Mouse (Mus musculus) layer of hippocampus, postnatal 10 days (tissue): Measurements from ENCODE around the gene Camk1g. TPM values are rescaled to one million over a fixed set of nuclear protein-coding genes. Genes with fewer than 3 reads are reported as not detected.

Experiments
- DNase-seq, 2 experiments: peaks; one replicate each; pipeline ENCODE4 v3.0.0; 2021; ENCODE audit warnings: low spot score in 2 of 2
- long read RNA-seq: library from polyadenylated mRNA; stranded (forward); transcript quantifications from one replicate; pipeline ENCODE4 v2.0.0, GENCODE M21; 2023
- total RNA-seq, 2 experiments: library from RNA; stranded (reverse); gene quantifications; 2 replicates each; pipeline ENCODE4 v1.2.3; 2021

Gene Camk1g
- total RNA-seq, result 10 to 100 TPM; 39.3 to 40.3 TPM
- long read RNA-seq, transcript Camk1g-201 (13 exons, 2,469 nt), result major isoform, 9 of 21 reads
- long read RNA-seq, partial matches to known transcripts, result 4 of 21 reads
- long read RNA-seq, other reads (novel, unspliced or antisense), result 8 of 21 reads

- DNase-seq, result peak in 1 of 2 experiments; percentile 64
Observed at GRCm38 (mm10) chr1:193370096-193370495, at the start of gene Camk1g. Gene Camk1g, minus strand, starts transcription at chr1:193370298.

GRCm38 (mm10) chr1:193419168-193419567, 49.1 kb upstream of the Camk1g start:
- no peak for DNase-seq

GRCm38 (mm10) chr1:193418656-193419055, 48.6 kb upstream of the Camk1g start:
- DNase-seq, result no peak

DNA sequence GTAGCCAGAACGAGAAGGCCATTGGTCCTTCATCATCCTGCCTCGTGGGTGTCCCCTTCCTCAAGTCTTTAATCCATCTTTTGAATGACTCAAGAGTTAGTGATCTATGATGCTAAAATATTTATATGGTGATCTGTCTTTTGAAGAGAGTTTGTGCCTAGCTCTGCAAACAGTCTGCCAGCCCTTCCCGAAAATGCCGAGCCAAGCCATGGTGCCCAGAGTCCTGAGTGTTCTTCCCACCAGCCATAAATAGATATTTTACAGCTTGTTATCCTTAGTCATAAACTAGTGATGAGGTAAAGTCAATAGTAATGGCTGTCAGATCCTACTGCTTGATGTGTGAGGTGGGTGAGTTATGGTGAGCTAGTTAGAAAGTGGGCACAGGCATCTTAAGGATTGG, 44.0 kb upstream of the Camk1g start:
- no peak for DNase-seq

GRCm38 (mm10) chr1:193413368-193414000, 43.4 kb upstream of the Camk1g start:
- DNase-seq, result no peak

DNA sequence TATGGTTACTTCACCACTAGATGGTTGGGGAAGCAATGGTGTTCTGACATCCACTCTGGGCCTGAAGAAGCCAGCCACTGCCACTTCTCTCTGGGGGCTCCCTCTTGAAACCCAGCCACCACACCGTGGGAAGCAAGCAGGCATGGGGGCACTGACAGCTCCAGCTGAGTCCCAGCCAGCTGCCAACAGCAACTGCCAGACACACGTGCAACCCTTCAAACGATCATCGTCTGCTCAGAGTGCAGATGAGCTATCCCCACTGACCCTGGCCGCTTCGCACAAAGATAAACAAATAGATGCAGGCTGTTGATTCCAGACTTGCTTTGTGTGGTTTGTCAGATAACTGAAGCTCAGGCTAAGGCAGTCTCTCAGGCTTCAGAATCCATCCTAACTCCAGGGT, 37.4 kb upstream of the Camk1g start:
- DNase-seq, result no peak

DNA sequence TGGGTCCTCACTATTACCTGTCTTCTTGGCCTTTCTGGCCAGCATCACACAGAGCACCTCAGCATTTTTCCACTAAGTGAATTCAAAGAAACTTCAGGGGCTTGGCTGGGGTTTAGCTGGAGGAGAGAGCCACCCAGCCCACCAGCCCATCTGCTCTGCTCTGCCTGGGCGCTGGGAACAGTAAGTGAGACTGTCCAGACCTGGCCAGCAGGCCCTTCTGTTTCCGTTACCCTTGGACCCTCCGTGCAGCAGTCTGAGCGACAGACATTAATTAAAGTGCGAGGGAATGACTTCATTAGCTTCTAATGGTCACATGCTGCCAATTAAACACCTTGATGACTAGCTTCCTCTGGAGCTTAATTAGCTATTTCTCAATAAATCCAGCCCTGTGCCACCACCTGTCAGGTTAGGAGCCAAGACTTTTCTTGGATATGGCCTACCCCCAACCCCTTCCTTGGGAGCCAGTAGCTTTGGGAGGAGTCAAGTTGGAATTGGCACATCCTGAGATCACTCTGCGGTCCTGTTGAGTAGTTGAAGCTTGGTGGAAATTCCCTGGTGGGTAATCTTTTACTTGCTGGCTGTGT, 36.1 kb upstream of the Camk1g start:
- no peak for DNase-seq

DNA sequence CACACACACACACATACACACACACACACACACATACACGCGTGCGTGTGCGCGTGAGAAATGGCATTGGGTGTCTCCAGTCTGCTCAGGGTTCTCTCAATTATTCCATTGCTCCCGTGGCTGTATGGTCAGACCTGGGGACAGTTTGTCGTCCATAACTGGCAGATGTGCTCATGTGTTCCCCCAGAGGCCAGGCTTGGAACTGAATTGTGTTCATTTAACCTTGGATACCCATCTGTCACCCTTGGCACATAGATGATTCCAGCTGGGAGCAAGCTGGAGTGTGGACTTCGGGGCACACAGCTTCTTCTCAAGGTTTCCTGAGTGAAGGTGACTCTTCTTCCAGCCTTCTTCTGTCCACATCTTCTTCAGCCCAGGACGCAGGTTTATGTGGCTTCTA, 31.6 kb upstream of the Camk1g start:
- no peak for DNase-seq

GRCm38 (mm10) chr1:193400348-193400747, 30.2 kb upstream of the Camk1g start:
- no peak for DNase-seq

DNA sequence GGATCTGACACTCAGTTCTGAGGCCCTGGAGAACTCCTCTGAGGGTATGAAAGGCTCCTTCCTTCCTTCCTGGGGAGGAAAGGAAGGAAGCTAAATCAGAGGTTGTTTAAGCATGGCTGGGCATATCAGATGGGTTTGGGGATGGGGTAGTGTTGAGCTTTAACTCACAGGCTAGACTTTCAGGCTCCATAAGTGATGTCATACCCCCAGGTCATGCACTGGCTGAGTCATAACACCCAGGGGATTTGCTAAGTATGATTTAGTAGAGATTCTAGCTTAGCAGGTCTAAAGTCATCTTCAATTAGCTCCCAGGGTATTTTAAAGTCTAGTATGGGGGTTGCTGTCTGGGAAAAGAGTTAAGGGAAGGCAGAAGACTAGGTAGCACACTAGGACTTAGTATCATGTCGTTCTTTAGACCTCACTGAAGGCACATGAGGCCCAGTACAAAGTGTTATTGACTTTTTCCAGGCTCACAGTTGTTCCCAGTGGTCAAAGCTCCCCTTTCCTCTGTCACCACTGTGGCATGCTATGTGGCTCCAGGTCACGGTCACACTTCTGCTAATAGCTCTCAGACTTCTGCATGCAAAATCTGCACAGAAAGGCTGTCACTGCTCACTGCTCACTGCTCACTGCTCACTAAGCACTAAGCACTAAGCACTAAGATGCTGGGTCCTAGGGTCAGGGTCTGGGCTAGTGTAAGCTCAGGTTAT, 28.8 kb upstream of the Camk1g start:
- DNase-seq, result no peak

GRCm38 (mm10) chr1:193397109-193397508, 27.0 kb upstream of the Camk1g start:
- no peak for DNase-seq

DNA sequence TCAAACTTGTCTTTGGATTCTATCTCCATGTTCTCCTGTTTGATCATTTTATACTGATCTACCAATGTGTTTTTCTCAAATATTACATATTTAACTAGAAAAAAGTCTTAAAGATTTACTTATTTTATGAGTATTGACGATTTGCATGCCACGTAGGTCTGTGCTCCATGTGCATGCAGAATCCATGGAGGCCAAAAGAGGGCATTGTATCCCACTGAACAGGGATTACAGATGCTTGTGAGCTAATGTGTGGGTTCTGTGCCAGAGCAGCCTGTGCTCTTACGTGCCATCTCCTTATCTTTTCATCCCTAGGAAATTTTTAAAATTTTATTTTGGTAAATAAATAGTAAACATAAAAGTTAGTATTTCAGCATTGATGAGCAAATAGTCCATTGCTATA, 22.2 kb upstream of the Camk1g start:
- no peak for DNase-seq

DNA sequence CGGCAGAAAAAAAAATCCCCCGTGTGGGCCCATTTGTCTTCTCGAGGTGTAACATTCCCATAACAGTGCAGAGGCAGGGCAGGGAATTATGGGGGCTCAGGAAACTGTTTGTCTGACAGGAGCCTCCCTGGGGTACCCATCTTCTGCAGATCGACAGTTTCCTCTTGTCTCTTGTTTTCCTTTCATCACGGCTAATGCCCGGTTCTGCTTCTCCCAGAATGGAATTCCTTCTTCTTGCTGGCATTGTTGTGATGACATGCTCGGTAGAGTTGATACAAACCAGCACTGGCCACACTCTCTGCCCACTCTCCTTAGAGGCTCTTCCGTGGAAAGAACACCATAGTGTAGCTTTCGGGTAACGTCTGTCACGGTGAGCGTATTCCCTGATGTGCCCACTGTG, 19.9 kb upstream of the Camk1g start:
- DNase-seq, result no peak

- no peak for DNase-seq
Observed at GRCm38 (mm10) chr1:193389505-193389904, 19.4 kb upstream of the Camk1g start.

DNA sequence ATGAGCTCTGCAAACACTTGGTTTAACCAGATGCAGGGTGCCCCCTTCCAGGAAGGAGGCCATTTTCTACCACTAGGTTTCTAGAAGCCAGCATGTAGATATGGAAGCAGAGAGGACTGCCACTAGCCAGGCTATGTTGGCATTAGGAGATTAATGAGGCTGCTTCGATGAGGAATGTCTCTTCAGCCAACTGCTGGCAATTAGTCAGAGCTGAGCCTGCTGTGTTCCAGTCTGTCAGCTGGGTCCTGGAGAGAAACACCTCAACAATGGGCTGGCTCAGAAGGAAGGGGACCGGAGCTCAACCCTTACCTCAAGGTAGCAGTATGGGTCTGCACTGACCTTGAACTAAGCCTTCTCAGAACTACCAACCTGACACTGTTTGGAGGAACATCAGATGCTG, 17.1 kb upstream of the Camk1g start:
- DNase-seq, result no peak

DNA sequence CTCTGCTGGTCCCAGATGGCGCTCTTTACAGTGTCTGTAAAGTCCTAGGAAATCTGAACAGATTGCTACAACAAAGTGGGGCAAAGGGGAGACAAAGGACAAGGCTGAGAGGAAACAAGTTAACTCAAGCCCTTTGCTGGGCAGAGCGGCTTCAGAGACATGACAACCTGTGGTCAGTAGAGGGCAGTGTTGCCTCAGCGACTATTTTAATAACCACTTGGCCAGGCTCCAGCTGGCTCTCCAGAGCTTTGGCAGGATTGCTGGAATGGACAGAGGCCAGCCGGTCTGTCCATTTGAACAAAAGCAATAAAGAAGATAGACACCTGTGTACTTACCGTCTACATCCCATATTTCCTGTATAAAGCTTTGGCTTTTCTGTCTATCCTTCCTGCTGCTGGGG, 16.0 kb upstream of the Camk1g start:
- DNase-seq, result peak; percentile 89 to 91

GRCm38 (mm10) chr1:193382841-193383462, 12.9 kb upstream of the Camk1g start:
- DNase-seq, result peak; percentile 53 to 68

GRCm38 (mm10) chr1:193382435-193382834, 12.3 kb upstream of the Camk1g start:
- DNase-seq, result no peak

GRCm38 (mm10) chr1:193381597-193382404, 11.7 kb upstream of the Camk1g start:
- DNase-seq, result peak in 1 of 2 experiments; percentile 32

DNA sequence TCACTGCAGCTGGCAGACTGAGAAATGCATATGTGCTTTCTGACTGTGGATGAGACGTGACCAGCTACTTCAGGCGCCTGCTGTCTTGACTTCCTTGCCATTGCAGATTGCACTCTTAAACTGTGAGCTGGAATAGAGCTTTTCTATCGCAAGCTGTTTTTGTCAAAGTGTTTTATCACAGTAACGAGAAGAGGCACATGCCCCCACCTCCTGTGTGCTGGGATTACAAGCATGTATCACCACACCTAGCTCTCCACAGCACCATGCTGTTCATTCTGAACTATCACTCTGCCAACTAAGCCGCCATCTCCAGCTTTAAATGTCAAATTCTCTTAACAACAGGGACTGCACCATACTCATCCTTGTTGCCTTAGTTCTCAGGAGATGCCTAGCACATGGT, 10.8 kb upstream of the Camk1g start:
- DNase-seq, result no peak

GRCm38 (mm10) chr1:193379634-193380033, 9.5 kb upstream of the Camk1g start:
- DNase-seq, result no peak
